9 mouse cellular contexts compared by ENCODE assay signal in genomic region chr12:21160327-21160828, GRCm38 (mm10).
DNase-seq lines count a peak whose midpoint lies in the region; ATAC-seq and TF ChIP-seq lines count a peak whose summit lies in the region.
"Had no signal": no experiment of that assay in that cellular context is flagged by ENCODE, and none has a peak within 500 bp of the region (broad histone marks: within the 10 kb centered on the region; RNA-seq: fewer than 3 reads in every experiment).

No protein-coding gene starts in this region.

- no peaks in the 10 kb centered on the region for H3K36me3 ChIP-seq in forebrain, embryonic 15.5 days
- no peaks in the 10 kb centered on the region for H3K36me3 ChIP-seq in forebrain, embryonic 11.5 days (ENCODE audit: control insufficient read depth, insufficient read depth, low read length)
- H3K36me3 ChIP-seq in midbrain, postnatal 0 days (ENCODE audit: insufficient read depth, low read length), result no peaks in the 10 kb centered on the region
- no peaks in the 10 kb centered on the region for H3K36me3 ChIP-seq in midbrain, embryonic 11.5 days (ENCODE audit: control insufficient read depth, insufficient read depth, low read length)
- no peaks in the 10 kb centered on the region for H3K36me3 ChIP-seq in heart, embryonic 16.5 days (ENCODE audit: control insufficient read depth, insufficient read depth)
- H3K36me3 ChIP-seq in stomach, embryonic 16.5 days (ENCODE audit: control insufficient read depth, insufficient read depth, low read length), result no peaks in the 10 kb centered on the region
- 0 out of 2 replicates have a peak, but pooled peaks cover 6% of the 10 kb centered on the region for H3K36me3 ChIP-seq in midbrain, embryonic 10.5 days
- H3K36me3 ChIP-seq: midbrain, embryonic 13.5 days had no signal

- no peak overlapping the region for H3K4me3 ChIP-seq in forebrain, embryonic 15.5 days
- H3K4me3 ChIP-seq in forebrain, embryonic 11.5 days (ENCODE audit: low read depth, low read length), result no peak overlapping the region
- no peak overlapping the region for H3K4me3 ChIP-seq in midbrain, postnatal 0 days (ENCODE audit: low read depth, low read length)
- no peak overlapping the region for H3K4me3 ChIP-seq in midbrain, embryonic 11.5 days (ENCODE audit: low read depth, low read length)
- H3K4me3 ChIP-seq in heart, embryonic 16.5 days (ENCODE audit: low read length), result no peak overlapping the region
- no peak overlapping the region; the same call in 1 of the 2 replicates for H3K4me3 ChIP-seq in stomach, embryonic 16.5 days (replicated peaks; ENCODE audit: low read length)
- no peak overlapping the region for H3K4me3 ChIP-seq in midbrain, embryonic 10.5 days
- H3K4me3 ChIP-seq: midbrain, embryonic 13.5 days had no signal

- TF ChIP-seq CTCF in midbrain, postnatal 0 days (IDR thresholded peaks at IDR 0.05), result no peak

- no peaks in the 10 kb centered on the region for H3K27me3 ChIP-seq in forebrain, embryonic 15.5 days
- no peaks in the 10 kb centered on the region for H3K27me3 ChIP-seq in forebrain, embryonic 11.5 days (ENCODE audit: control insufficient read depth, insufficient read depth, low read length)
- no peaks in the 10 kb centered on the region for H3K27me3 ChIP-seq in midbrain, postnatal 0 days (ENCODE audit: insufficient read depth, low read length)
- no peaks in the 10 kb centered on the region for H3K27me3 ChIP-seq in midbrain, embryonic 11.5 days (ENCODE audit: control insufficient read depth, insufficient read depth, low read length)
- no peaks in the 10 kb centered on the region for H3K27me3 ChIP-seq in heart, embryonic 16.5 days (ENCODE audit: control insufficient read depth, insufficient read depth, low read length)
- no peaks in the 10 kb centered on the region for H3K27me3 ChIP-seq in stomach, embryonic 16.5 days (ENCODE audit: control insufficient read depth, insufficient read depth, low read length)
- no peaks in the 10 kb centered on the region for H3K27me3 ChIP-seq in midbrain, embryonic 10.5 days (ENCODE audit: low read depth, poor library complexity, severe bottlenecking)
- H3K27me3 ChIP-seq: midbrain, embryonic 13.5 days had no signal

- ATAC-seq in forebrain, embryonic 15.5 days (replicated peaks), result peak; percentile 61
- ATAC-seq in forebrain, embryonic 11.5 days (replicated peaks; ENCODE audit: low FRiP score), result no peak
- ATAC-seq in midbrain, postnatal 0 days (ENCODE audit: low FRiP score), result no peak
- no peak for ATAC-seq in midbrain, embryonic 11.5 days (ENCODE audit: low FRiP score)
- ATAC-seq in heart, embryonic 16.5 days (replicated peaks; ENCODE audit: extremely low read depth, insufficient read depth, low FRiP score), result peak; percentile 26
- peak; percentile 83 for ATAC-seq in stomach, embryonic 16.5 days (ENCODE audit: insufficient read depth, low FRiP score)
- ATAC-seq: midbrain, embryonic 13.5 days had no signal

- no peak overlapping the region for H3K4me2 ChIP-seq in forebrain, embryonic 15.5 days (replicated peaks)
- H3K4me2 ChIP-seq in forebrain, embryonic 11.5 days (ENCODE audit: low read depth, low read length, severe bottlenecking), result no peak overlapping the region
- H3K4me2 ChIP-seq in midbrain, postnatal 0 days (ENCODE audit: low read depth, low read length, poor library complexity, severe bottlenecking), result no peak overlapping the region
- no peak overlapping the region for H3K4me2 ChIP-seq in midbrain, embryonic 11.5 days
- no peak overlapping the region for H3K4me2 ChIP-seq in heart, embryonic 16.5 days (ENCODE audit: low read depth, low read length)
- peak overlapping the region; percentile 39 for H3K4me2 ChIP-seq in stomach, embryonic 16.5 days (ENCODE audit: low read depth, low read length)
- H3K4me2 ChIP-seq: midbrain, embryonic 13.5 days had no signal

- no peak for DNase-seq in forebrain, embryonic 11.5 days (ENCODE audit: low spot score)
- DNase-seq in midbrain, postnatal 0 days (ENCODE audit: low spot score), result peak; percentile 42
- DNase-seq in midbrain, embryonic 11.5 days (ENCODE audit: low spot score, missing footprints), result no peak
- no peak for DNase-seq in midbrain, embryonic 10.5 days (ENCODE audit: low spot score)
- DNase-seq in gastrocnemius, adult 18-20 months (ENCODE audit: low spot score), result no peak

- H3K9ac ChIP-seq in forebrain, embryonic 15.5 days (replicated peaks), result no peak overlapping the region
- no peak overlapping the region for H3K9ac ChIP-seq in forebrain, embryonic 11.5 days (ENCODE audit: low read length)
- no peak overlapping the region for H3K9ac ChIP-seq in midbrain, postnatal 0 days (replicated peaks; ENCODE audit: low read length, poor library complexity, severe bottlenecking)
- no peak overlapping the region for H3K9ac ChIP-seq in midbrain, embryonic 11.5 days (ENCODE audit: low read length)
- no peak overlapping the region for H3K9ac ChIP-seq in heart, embryonic 16.5 days (ENCODE audit: low read length)
- H3K9ac ChIP-seq in stomach, embryonic 16.5 days (ENCODE audit: low read length), result peak overlapping the region; percentile 36; the same call in 1 of the 2 replicates
- H3K9ac ChIP-seq: midbrain, embryonic 13.5 days had no signal

- peaks cover 21% of the 10 kb centered on the region for H3K4me1 ChIP-seq in forebrain, embryonic 15.5 days
- H3K4me1 ChIP-seq in forebrain, embryonic 11.5 days (replicated peaks; ENCODE audit: control insufficient read depth, insufficient read depth, low read length), result peaks cover 5% of the 10 kb centered on the region; the same call in 1 of the 2 replicates
- no peaks in the 10 kb centered on the region; the same call in 1 of the 2 replicates for H3K4me1 ChIP-seq in midbrain, postnatal 0 days (ENCODE audit: insufficient read depth, low read length)
- H3K4me1 ChIP-seq in midbrain, embryonic 11.5 days (ENCODE audit: control insufficient read depth, insufficient read depth, low read length), result no peaks in the 10 kb centered on the region
- H3K4me1 ChIP-seq in heart, embryonic 16.5 days (ENCODE audit: control insufficient read depth, insufficient read depth, low read length), result peaks cover 42% of the 10 kb centered on the region
- peaks cover 25% of the 10 kb centered on the region for H3K4me1 ChIP-seq in stomach, embryonic 16.5 days (ENCODE audit: control insufficient read depth, insufficient read depth, low read length)
- H3K4me1 ChIP-seq in midbrain, embryonic 10.5 days, result peaks cover 13% of the 10 kb centered on the region

- WGBS in forebrain, embryonic 15.5 days, result 57% methylated on average over 8 of the region's 8 CpGs
- WGBS in forebrain, embryonic 11.5 days, result 85% methylated on average over 8 of the region's 8 CpGs
- 63% methylated on average over 8 of the region's 8 CpGs for WGBS in midbrain, postnatal 0 days
- WGBS in midbrain, embryonic 11.5 days, result 86% methylated on average over 8 of the region's 8 CpGs
- 46% methylated on average over 8 of the region's 8 CpGs for WGBS in heart, embryonic 16.5 days
- 26% methylated on average over 8 of the region's 8 CpGs for WGBS in stomach, embryonic 16.5 days
- WGBS in midbrain, embryonic 10.5 days, result 87% methylated on average over 8 of the region's 8 CpGs

- H3K27ac ChIP-seq in forebrain, embryonic 15.5 days (replicated peaks), result peak overlapping the region; percentile 72
- H3K27ac ChIP-seq in forebrain, embryonic 11.5 days (ENCODE audit: low read depth, low read length), result no peak overlapping the region
- H3K27ac ChIP-seq in midbrain, postnatal 0 days (ENCODE audit: low read depth, low read length), result no peak overlapping the region
- H3K27ac ChIP-seq in midbrain, embryonic 11.5 days (ENCODE audit: low read depth, low read length), result no peak overlapping the region
- H3K27ac ChIP-seq in heart, embryonic 16.5 days (ENCODE audit: low read length), result peak overlapping the region; percentile 53
- peak overlapping the region; percentile 71 for H3K27ac ChIP-seq in stomach, embryonic 16.5 days (ENCODE audit: low read length)
- H3K27ac ChIP-seq in midbrain, embryonic 10.5 days (replicated peaks), result no peak overlapping the region

- no peaks in the 10 kb centered on the region for H3K9me3 ChIP-seq in forebrain, embryonic 15.5 days
- no peaks in the 10 kb centered on the region; the same call in 1 of the 2 replicates for H3K9me3 ChIP-seq in forebrain, embryonic 11.5 days (ENCODE audit: control insufficient read depth, low read length)
- H3K9me3 ChIP-seq in midbrain, postnatal 0 days (ENCODE audit: low read length), result no peaks in the 10 kb centered on the region
- no peaks in the 10 kb centered on the region for H3K9me3 ChIP-seq in midbrain, embryonic 11.5 days (ENCODE audit: control insufficient read depth, low read length)
- no peaks in the 10 kb centered on the region for H3K9me3 ChIP-seq in heart, embryonic 16.5 days (replicated peaks; ENCODE audit: control insufficient read depth, low read length)
- no peaks in the 10 kb centered on the region for H3K9me3 ChIP-seq in stomach, embryonic 16.5 days (replicated peaks; ENCODE audit: control insufficient read depth, low read length)
- no peaks in the 10 kb centered on the region for H3K9me3 ChIP-seq in midbrain, embryonic 10.5 days (replicated peaks)
- H3K9me3 ChIP-seq: midbrain, embryonic 13.5 days had no signal

Comparison
In these comparisons a context has a peak if more than half of its experiments do, and no peak if none do; other contexts are left out.
1. ATAC-seq: peak in forebrain, embryonic 15.5 days (single experiment), heart, embryonic 16.5 days (single experiment) and stomach, embryonic 16.5 days (single experiment); none in forebrain, embryonic 11.5 days (single experiment), midbrain, postnatal 0 days (single experiment) and midbrain, embryonic 11.5 days (single experiment).
2. H3K27ac ChIP-seq: peak in forebrain, embryonic 15.5 days (single experiment), heart, embryonic 16.5 days (single experiment) and stomach, embryonic 16.5 days (single experiment); none in forebrain, embryonic 11.5 days (single experiment), midbrain, postnatal 0 days (single experiment), midbrain, embryonic 11.5 days (single experiment) and midbrain, embryonic 10.5 days (single experiment).